Mouse (Mus musculus) adipocyte (in vitro differentiated cells): ENCODE results near the gene Clpp.

Experiments
- DNase-seq: peaks from one replicate; pipeline ENCODE4 v3.0.0-alpha.2; 2016; ENCODE audit warnings: low spot score

The Clpp gene

GRCm38 (mm10) chr17:56990115-56990746, at the start of gene Clpp:
Gene Clpp, plus strand, starts transcription at chr17:56990305.
- DNase-seq, result peak; percentile 98

- peak; percentile 64 for DNase-seq
Measured at GRCm38 (mm10) chr17:56950915-56951314, 39.2 kb upstream of the Clpp start.

GRCm38 (mm10) chr17:56952639-56953038, 37.5 kb upstream of the Clpp start:
- DNase-seq, result no peak

- no peak for DNase-seq
Measured at GRCm38 (mm10) chr17:56954871-56955270, 35.2 kb upstream of the Clpp start.

GRCm38 (mm10) chr17:56957763-56958429, 32.2 kb upstream of the Clpp start:
- DNase-seq, result peak; percentile 54

- no peak for DNase-seq
Measured at GRCm38 (mm10) chr17:56958667-56959066, 31.4 kb upstream of the Clpp start.

GRCm38 (mm10) chr17:56961880-56962279, 28.2 kb upstream of the Clpp start:
- DNase-seq, result no peak

GRCm38 (mm10) chr17:56962642-56963405, 27.3 kb upstream of the Clpp start:
- DNase-seq, result no peak

- no peak for DNase-seq
Measured at GRCm38 (mm10) chr17:56963646-56964045, 26.5 kb upstream of the Clpp start.

GRCm38 (mm10) chr17:56969321-56969720, 20.8 kb upstream of the Clpp start:
- DNase-seq, result no peak

GRCm38 (mm10) chr17:56970081-56970480, 20.0 kb upstream of the Clpp start:
- DNase-seq, result no peak

- DNase-seq, result no peak
Measured at GRCm38 (mm10) chr17:56973956-56974707, 16.0 kb upstream of the Clpp start.

- no peak for DNase-seq
Measured at GRCm38 (mm10) chr17:56974708-56975240, 15.3 kb upstream of the Clpp start.

- no peak for DNase-seq
Measured at GRCm38 (mm10) chr17:56975391-56975790, 14.7 kb upstream of the Clpp start.

GRCm38 (mm10) chr17:56976531-56977390, 13.3 kb upstream of the Clpp start:
- no peak for DNase-seq

GRCm38 (mm10) chr17:56979524-56979923, 10.6 kb upstream of the Clpp start:
- DNase-seq, result no peak

- DNase-seq, result no peak
Measured at GRCm38 (mm10) chr17:56981049-56981448, 9.1 kb upstream of the Clpp start.

GRCm38 (mm10) chr17:56982013-56982412, 8.1 kb upstream of the Clpp start, which contains the start of gene Acer1:
Gene Acer1, minus strand, starts transcription at chr17:56982126.
- no peak for DNase-seq

GRCm38 (mm10) chr17:56984886-56985285, 5.2 kb upstream of the Clpp start:
- no peak for DNase-seq

- DNase-seq, result no peak
Measured at GRCm38 (mm10) chr17:56985656-56986055, 4.4 kb upstream of the Clpp start.
